Mouse (Mus musculus) liver, postnatal 0 days (tissue): ENCODE measurements around the gene Asf1a.

ENCODE experiments used
- CTCF ChIP-seq: sonication (generic); IDR thresholded peaks from 2 replicates; pipeline ENCODE4 v1.5.1; 2016; ENCODE audit warnings: antibody characterized with exemption, low read depth
- EP300 ChIP-seq: IDR thresholded peaks from 2 replicates; pipeline ENCODE4 v1.6.1; 2016; ENCODE audit warnings: antibody characterized with exemption, low read depth, mild to moderate bottlenecking

DNA sequence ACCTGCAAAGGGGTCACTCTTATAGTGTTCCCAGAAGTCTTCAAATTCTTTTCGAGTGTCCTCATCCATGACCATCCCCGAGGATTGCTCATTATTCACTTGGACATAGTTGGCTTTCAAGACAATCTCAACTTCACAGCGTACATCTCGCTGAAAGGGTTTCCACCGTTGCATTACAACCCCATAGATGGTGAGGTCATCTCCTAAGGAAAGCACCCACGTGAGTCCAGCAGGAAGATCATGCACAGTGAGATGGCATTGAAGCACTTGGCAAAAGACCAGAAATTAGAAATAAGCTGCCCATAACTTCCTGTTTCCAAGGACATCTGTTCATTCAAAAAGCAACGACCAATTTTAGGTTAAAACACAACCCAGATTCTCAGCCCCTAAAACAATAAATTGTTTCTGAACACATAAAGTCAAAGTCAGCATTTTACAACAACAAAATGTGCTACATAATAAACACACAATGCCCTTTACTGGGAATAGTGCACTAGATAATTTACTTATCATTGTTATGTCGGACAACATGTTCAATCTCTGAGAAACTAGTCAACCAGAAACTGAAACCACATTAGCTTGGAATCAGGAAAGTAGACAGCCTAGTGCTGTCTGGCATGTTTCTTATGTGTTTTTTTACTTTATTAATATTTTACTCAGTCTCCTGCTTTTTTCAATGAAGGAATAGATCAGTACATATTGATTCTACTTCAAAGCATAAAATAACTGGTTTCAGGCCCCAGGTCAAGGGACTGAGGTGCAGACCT is 19.5 kb downstream of the Asf1a start:
- TF ChIP-seq EP300 (no peak), CTCF (no peak)
